Mouse (Mus musculus): ENCODE measurements around the gene Gm20388. TPM values are rescaled to one million over a fixed set of nuclear protein-coding genes. Genes with fewer than 3 reads are reported as not detected.

Gm20388 gene
- total RNA-seq, 2 experiments from 2014 or later = 4.4 to 7.8 TPM

DNA sequence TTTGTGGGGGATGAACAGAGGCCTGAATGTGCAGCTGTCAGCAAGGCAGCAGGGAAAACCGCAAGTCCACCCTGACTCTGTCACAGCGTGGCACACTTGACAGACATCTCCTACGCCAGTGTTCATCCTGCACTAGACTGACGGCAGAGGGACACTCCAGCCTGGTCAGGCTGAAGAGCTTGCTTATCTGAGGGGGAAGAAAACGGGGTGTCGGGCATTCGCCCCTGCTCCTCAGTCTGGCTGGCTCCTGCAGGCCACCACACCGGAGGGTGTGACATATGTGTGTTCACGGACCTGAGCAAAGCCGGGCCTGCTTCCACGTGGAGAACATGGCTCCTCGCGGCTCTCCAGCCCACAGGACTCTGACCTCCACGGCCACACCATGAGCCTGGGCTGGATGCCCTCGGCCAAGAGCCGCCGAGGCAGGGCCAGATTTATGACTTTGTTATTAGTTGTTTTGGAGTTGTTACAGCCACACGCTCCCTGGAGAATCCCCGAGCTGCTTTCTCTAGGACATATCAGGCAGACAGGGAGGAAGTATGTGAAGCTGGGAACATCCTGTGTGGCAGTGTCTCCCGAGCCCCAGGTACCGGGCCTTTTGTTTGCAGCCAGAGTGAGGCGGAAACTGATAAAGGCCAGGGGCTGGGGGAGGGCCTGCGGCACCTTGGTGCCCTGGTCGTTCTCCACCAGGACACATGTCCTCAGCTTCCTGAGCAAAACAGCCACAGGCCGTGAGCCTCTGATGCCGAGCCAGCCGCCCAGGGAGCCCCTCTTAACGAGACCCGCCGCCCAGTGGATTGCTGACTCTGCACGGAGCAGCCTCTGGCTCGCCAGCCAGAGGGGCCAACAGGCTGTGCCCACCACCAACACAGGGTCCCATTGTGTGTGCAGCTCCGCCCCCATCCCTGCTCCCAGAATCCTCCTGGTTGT is 1424.1 kb downstream of the Gm20388 start:
- no peak for DNase-seq (ENCODE audit: low spot score in 2 of 2)

- DNase-seq (ENCODE audit: low spot score in 2 of 2) = no peak
Measured at GRCm38 (mm10) chr8:121335684-121336083, 1425.0 kb downstream of the Gm20388 start.

DNA sequence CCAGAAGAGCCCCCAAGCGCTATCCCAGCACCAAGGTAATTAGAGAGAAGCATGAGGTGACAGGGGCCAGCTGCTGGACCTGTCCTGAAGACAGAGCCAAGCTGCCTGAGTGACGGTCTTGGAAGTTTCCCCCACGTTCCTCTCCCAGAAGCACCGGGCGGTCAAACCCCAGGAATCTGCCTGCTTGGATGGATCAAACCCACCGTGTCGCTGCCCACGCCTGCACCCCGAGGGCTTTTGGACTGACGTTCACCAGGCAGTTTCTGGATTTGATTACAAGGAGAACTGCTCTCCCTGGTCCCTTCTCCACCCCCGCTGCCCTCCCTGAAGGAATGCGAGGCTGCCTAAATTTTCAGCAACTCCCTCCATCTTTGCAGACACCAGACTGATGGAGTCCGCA is 1432.3 kb downstream of the Gm20388 start:
- DNase-seq (ENCODE audit: low spot score in 2 of 2) = peak in 1 of 2 experiments; percentile 3

- DNase-seq (ENCODE audit: low spot score in 2 of 2) = no peak
Measured at GRCm38 (mm10) chr8:121344486-121344885, 1433.8 kb downstream of the Gm20388 start.

DNA sequence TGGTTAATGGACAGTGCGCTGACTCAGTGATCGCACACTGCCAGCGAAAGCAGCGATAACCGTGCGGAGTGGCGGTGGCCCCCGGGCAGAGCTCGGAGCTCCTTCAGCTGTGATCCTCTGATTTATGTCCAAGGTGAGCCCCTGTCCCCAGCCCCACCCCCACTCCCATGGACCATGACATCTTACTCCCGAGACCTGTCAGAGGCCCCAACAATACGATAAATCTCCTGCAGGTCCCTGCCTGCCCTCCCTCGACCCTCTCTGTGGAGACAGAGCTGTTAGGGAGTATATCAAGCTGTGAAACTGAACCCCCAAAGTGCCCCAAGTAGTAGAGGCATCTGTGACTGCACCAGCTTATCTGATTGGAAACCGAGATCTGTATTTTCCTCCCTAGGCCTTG is 1435.5 kb downstream of the Gm20388 start:
- no peak for DNase-seq (ENCODE audit: low spot score in 2 of 2)

DNA sequence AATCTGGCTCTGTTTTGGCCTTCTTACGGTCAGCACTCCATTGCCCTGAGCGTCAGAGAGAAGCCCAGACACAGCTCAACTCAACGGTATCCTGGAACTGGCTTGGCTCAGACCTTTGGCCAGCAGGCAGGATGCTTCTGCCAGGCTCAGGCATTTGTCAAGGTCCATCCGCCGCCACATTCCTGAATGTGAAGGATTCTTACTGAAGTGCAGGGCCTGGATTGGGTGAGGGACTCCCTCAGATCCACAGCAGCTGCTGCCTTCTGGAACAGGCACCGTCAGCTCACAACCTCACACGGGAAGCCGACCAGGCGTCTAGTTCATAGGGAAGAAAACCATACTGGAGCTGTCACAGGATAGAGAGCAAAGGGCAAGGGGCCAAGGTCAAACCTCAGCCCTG is 1436.2 kb downstream of the Gm20388 start:
- DNase-seq (ENCODE audit: low spot score in 2 of 2) = no peak

DNA sequence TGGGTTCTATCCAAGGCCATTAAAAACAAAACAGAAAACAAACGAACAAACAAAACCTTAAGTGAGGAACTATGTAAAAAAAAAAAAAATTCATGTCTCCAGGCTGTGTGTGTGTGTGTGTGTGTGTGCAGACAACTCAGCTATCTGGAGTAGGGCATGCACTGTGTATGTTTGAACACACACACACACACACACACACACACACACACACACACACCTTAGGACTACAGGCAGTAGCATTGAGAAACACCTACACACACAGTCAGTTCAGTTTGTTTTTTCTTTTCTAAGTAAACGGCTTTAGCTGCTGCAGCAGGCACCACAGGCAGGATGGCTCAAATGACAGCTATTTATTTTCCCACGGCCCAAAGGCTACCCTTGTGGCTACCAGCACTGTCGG is 1438.4 kb downstream of the Gm20388 start:
- no peak for DNase-seq (ENCODE audit: low spot score in 2 of 2)

DNA sequence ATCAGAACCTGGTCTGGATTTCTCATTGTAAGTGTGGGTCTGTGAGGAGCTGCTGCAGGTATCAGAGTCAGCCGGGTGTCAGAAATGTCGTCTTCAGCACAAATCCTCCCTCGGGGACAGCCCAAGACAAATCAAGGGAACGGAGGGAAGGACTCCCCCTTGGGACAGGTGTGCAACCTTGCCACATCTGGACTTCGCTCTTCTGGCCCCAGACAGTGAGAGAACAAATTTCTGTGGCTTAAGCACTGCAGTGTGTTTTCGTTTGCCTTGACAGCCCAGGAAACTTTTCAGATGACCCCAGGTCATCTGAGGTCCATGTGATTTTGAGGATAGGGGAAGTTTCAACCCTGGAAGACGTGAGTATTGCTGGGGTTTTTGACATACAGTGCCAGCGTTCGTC is 1440.2 kb downstream of the Gm20388 start:
- no peak for DNase-seq (ENCODE audit: low spot score in 2 of 2)

DNA sequence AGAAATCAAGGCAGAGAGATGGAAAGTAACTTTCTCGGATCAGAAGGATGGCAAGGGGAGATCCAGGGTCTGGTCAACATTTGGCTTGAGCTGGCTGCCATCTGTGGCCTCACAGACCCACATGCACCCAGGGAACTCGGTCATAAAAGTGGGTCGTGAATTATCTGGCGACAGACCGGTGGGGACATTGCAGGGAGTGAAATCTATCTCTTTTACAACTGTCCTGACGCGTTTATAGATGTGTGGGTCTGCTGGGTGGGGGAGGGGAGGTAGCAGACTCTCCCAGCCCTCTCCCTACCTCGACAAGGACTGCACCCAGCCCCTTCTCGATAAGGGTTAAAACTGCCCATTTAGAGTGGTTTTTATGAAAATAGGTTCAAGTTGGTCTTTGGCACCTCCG is 1444.2 kb downstream of the Gm20388 start:
- no peak for DNase-seq (ENCODE audit: low spot score in 2 of 2)

- no peak for DNase-seq (ENCODE audit: low spot score in 2 of 2)
Measured at GRCm38 (mm10) chr8:121357451-121357850, 1446.8 kb downstream of the Gm20388 start.

- DNase-seq (ENCODE audit: low spot score in 2 of 2) = no peak
Measured at GRCm38 (mm10) chr8:121358609-121359008, 1448.0 kb downstream of the Gm20388 start.

DNA sequence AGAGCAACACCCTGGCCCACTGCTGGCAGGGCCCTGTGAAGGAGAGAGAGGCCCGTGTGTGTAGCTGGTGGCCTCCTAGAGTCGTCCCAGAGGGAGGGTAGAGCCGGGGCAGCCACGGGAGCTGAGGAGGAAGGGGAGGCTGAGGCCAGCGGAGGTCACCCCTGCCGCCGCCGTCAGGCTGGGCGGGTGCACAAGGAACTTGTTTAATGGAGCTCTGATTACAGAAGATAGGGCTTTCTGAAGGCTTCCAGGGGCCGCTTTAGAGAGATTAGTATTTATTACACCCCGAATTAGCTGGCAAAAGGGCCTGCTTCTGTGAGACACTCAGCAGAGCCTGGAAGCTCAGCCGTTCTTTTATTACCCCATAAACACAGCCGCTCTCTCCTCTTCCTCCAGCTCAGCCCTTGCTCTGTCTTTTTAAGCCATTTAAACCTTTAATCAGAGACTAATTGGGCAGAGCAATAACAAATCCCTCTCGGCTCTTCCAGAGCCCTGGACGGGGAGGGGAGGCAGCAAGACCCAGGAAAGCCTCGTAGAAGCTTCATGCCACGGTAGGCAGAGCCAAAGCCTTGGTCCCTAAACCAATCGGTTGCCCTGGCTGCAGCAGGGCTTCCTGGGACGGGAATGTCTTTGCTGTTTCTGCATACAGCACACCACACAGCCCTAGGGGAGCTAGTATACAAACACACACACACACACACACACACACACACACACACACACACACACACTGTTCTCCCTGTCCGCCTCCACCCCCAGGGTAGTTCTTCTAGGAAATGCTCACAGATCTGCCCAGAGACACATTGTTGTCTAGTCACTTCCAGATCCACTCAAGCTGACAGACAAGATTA is 1448.7 kb downstream of the Gm20388 start:
- DNase-seq (ENCODE audit: low spot score in 2 of 2) = no peak

DNA sequence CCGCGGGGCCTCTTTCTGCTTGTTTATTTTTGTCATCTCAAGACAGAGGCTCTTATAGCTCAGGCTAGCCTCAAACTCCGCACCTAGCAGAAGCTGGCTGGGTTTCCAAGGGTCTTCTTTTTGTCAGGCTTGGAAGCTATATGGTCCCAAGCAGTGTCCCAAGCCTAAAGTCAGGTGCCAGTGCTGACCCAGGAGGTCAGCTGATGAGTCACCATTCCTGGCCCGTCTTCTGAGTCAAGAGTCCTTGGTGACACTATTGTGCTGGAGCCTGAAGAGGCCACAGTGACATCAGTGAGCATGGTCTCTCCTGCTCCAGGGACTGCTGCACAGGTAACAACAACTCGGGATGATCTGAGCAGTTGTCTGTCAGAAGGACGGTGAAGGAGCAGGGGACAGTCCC is 1449.4 kb downstream of the Gm20388 start:
- DNase-seq (ENCODE audit: low spot score in 2 of 2) = no peak

GRCm38 (mm10) chr8:121361166-121361565 is 1450.5 kb downstream of the Gm20388 start:
- no peak for DNase-seq (ENCODE audit: low spot score in 2 of 2)

- DNase-seq (ENCODE audit: low spot score in 2 of 2) = no peak
Measured at GRCm38 (mm10) chr8:121364646-121365045, 1454.0 kb downstream of the Gm20388 start.

DNA sequence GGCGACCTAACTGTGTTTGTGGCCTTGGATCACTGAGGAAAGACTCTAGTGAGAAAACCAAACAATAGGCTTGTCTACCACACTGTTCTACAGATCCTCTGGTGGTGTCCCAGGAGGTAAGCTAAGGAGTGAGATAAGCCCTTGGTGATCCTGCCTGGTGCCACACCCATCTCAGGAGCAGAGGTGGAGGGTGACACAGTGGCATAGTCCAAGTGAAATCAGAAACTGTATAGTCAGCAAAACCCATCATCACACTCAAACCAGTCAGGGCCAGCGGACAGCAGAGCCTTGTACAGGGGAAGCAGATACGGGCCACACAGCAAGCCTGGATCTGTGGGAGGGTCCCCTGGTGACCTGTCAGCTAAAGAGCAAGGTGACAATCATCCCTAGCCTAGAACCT is 1454.5 kb downstream of the Gm20388 start:
- DNase-seq (ENCODE audit: low spot score in 2 of 2) = no peak

GRCm38 (mm10) chr8:121366655-121367054 is 1456.0 kb downstream of the Gm20388 start:
- DNase-seq (ENCODE audit: low spot score in 2 of 2) = no peak

DNA sequence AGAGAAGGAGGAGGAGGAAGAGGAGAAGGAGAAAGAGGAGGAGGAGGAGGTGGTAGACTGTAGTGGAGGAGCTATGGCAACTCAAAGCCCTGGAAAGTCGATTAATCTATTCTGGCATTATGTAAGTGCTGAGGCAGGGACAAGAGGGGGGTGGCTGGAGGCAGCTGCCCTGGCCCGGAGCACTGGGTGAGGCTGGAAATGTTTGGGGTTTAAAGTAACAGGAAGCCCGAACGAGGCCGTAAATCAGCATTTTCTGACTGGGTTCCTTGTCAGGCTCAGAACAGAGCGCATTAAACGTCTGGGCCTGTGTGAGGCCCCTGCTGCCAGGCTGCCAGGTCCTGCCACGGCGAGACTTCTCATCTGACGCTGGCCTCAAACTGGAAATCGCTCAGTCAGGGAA is 1458.2 kb downstream of the Gm20388 start:
- peak in 1 of 2 experiments; percentile 5 for DNase-seq (ENCODE audit: low spot score in 2 of 2)

GRCm38 (mm10) chr8:121369378-121369777 is 1458.7 kb downstream of the Gm20388 start:
- DNase-seq (ENCODE audit: low spot score in 2 of 2) = peak in 1 of 2 experiments; percentile 63

GRCm38 (mm10) chr8:121371287-121371686 is 1460.6 kb downstream of the Gm20388 start:
- no peak for DNase-seq (ENCODE audit: low spot score in 2 of 2)

- DNase-seq (ENCODE audit: low spot score in 2 of 2) = peak; percentile 52 to 77
Measured at GRCm38 (mm10) chr8:121371911-121372638, 1461.4 kb downstream of the Gm20388 start.
